Mouse (Mus musculus): ENCODE results near the gene Gpn3. TPM values are rescaled to one million over a fixed set of nuclear protein-coding genes. Genes with fewer than 3 reads are reported as not detected.

Gpn3 gene
- total RNA-seq (2021) = 10 to 100 TPM; 32.8 to 35.3 TPM
- long read RNA-seq, experiment 1, transcript Gpn3-201 (8 exons, 1,592 nt) = major isoform, 56 of 63 reads
- long read RNA-seq, experiment 1, partial matches to known transcripts = 3 of 63 reads
- long read RNA-seq, experiment 1, other reads (novel, unspliced or antisense) = 4 of 63 reads
- long read RNA-seq, experiment 2, transcript Gpn3-201 (8 exons, 1,592 nt) = major isoform, 49 of 59 reads
- long read RNA-seq, experiment 2, partial matches to known transcripts = 9 of 59 reads
- long read RNA-seq, experiment 2, other reads (novel, unspliced or antisense) = 1 of 59 reads

- DNase-seq (ENCODE audit: low spot score) = no peak
Measured at GRCm38 (mm10) chr5:122371591-122372191, at the start of gene Gpn3. Gpn3 (plus strand) TSS chr5:122371876.

DNA sequence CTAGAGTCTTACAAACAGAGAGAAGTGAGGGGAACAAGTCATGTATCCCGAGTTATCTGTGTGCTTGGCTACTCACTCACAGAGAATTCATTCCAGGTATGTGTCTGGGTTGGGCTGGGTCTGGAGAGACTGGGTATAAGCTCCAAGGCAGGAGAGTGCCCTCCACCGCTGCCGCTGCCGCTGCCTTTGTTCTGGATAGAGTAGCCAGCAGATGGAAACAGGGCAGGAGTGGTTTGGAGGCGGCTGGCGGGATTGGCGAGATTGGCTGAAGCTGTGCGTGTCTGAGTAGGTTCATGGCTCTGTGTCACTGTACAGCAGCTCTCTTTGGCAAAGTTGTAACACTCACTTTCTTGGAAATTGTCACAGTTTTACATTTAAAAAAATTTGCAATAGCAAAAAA, 48.2 kb upstream of the Gpn3 start:
- no peak for DNase-seq (ENCODE audit: low spot score)

- peak; percentile 40 for DNase-seq (ENCODE audit: low spot score)
Measured at GRCm38 (mm10) chr5:122324608-122325431, 46.9 kb upstream of the Gpn3 start.

- DNase-seq (ENCODE audit: low spot score) = peak; percentile 39
Measured at GRCm38 (mm10) chr5:122325477-122325876, 46.2 kb upstream of the Gpn3 start.

DNA sequence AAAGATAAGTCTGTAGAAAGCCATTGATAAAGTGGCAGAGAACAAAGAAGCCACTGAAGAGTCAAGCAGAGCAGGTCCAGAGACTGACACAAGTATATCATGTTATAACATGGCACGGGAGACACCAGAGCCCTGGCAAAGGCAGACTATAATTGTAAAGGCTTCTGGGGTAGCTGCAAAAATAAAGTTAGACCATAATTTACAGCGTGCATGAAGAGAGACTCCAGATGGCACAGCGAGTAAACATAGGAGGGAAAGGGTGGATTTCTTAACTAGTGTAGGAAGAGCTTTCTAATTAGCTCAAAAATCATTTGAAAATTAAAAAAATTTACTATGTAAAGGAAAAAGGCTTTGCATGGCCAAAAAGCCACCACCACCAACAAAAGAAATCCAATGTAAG, 44.4 kb upstream of the Gpn3 start:
- no peak for DNase-seq (ENCODE audit: low spot score)

- no peak for DNase-seq (ENCODE audit: low spot score)
Measured at GRCm38 (mm10) chr5:122330269-122330668, 41.4 kb upstream of the Gpn3 start.

GRCm38 (mm10) chr5:122334682-122335081, 37.0 kb upstream of the Gpn3 start:
- DNase-seq (ENCODE audit: low spot score) = no peak

DNA sequence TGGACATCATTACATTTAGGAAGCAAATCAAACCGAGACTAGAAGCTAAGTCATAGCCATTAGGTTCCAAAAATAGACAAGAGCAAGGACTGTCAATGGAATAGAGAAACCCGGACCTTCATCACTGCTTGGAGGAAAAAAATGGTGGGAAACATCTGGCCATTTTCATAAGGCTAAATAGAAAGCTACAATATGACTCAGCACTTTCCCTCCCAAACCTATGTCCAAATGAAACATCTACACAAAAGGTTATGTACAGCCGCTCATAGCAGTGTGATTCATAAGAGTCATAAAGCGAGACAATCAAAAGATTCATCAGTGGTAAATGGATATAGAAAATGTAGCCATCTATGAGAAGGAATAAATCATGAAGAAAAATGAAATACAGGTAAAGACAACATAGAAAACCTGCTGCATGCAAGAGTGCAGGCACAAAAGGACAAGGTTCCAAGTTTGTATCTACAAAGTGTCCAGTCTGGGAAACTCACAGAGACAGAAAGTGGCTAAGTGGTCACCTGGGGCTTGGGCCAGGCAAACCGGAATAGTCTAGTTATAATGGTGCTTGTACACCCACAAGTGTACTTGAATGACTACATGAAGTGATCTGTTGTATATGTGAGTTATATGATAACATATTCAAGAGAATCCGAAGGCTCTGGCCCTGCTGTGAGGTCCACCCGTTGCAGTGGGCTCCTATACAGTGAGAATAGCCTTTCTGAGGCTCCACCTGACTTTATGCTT, 35.0 kb upstream of the Gpn3 start:
- DNase-seq (ENCODE audit: low spot score) = no peak

DNA sequence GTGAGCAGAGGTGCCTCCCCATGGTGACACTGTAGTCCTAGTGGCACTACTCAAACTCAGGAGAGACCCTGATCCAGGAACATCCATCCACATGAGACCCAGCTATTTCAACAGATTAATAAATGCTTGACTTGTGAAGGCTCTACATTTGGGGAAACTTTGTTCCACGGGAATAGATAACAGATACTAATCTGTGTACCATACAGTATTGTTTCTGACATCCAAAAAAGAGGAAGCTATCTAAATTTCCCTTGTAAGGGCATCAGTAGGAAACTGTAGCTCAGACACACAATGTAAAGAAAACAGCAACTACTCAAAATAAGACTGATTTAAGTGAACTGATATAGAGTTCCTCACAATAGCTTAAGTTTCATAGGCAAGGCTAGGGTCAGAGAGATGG, 28.8 kb upstream of the Gpn3 start:
- no peak for DNase-seq (ENCODE audit: low spot score)

GRCm38 (mm10) chr5:122343768-122344167, 27.9 kb upstream of the Gpn3 start:
- DNase-seq (ENCODE audit: low spot score) = no peak

- peak; percentile 75 for DNase-seq (ENCODE audit: low spot score)
Measured at GRCm38 (mm10) chr5:122344260-122344659, 27.4 kb upstream of the Gpn3 start.

- DNase-seq (ENCODE audit: low spot score) = no peak
Measured at GRCm38 (mm10) chr5:122345777-122346176, 25.9 kb upstream of the Gpn3 start.

DNA sequence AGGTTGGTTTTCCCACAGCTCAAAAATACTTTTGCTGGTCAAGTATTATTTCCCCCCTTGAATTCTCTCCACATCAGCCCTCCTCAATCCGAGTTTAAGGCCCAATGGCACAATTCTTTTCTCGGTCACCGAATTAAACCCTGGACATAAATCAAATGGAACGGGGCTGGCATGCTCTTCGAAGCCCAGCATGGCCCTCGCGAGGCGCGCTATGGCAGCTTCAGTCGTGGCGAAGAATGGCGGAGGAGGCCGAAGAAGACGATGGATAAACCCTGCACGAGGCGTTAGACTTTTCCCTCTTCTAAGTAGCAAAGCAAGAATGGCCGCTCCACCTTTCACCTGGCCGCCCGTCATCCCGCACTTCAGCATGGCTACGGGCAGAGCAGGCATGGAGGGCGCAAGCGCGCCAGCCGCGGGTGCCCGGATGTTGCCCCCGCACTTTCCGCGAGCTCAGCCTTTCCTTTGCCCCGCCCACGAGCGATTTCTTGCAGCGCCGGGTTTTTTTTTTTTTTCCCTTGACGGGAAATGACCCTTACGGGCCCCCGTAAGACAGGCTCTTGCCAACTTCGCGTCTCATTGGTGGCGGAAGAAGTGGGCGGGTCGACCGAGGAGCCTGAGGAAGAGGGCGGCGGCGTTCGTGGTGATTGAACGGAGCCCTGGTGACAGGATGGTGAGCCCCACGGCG, 17.7 kb upstream of the Gpn3 start, which contains the start of the genes Rad9b and Vps29:
Rad9b (minus strand) TSS at position 427 of the 685 bp plus-strand sequence.
Vps29 (plus strand) TSS at position 563 of the 685 bp plus-strand sequence.
- peak; percentile 98 for DNase-seq (ENCODE audit: low spot score)

DNA sequence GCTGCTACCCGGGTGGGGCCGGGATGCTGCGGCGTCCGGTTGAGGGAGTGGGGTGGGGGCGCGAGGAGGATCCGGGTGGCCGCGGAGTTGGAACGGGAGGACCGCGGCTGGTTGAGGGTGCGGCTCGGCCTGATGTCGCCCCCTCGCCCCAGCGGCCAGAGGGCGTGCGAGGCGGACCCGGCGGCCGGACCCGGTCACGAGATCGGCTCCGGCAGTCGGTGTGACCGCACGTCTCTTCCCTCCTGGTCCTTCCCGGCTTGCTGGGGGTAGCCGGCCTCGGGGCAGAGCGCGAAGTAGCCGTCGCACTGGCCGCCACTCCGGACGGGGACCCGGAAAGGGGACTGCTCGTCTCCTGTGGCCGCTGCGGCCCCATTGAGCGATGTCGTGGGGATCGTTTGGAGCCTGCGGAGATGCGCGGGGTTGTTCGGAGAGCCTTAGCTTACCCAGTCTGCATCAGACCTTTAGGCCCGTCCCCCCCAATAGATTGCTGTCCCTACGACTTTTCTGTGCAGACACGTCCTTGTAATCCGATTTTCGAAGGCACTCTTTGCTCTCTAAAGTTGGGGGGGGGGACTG, 17.1 kb upstream of the Gpn3 start:
- DNase-seq (ENCODE audit: low spot score) = no peak

DNA sequence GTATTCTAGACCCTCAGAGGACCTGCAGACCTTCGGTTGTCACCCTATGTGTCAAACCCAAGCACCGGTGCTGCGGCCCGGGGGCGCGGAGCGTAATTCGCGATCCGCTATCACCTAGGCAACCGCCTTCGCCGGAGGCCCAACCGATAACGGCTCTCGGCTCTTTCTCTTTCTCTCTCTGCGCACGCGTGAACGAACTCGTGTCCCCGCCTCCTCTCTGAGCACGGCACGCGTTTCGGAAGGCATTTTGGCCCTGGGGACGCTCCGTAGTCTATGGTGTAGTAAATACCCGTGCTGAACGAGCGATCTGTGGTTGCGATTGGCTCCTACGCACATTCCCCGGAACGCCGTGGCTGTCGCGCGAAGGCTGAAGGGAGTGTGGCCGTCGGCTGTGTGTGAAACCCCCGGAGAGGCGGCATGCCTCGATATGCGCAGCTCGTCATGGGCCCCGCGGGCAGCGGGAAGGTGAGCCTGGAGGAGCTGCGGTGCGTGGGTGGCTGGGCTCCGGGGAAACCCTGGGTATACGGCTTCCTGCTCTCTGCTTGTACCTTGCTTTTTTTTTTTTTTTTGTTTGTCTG, 605 bp downstream of the Gpn3 start, which contains the start of gene Fam216a:
Fam216a (minus strand) TSS at position 173 of the 578 bp plus-strand sequence.
- peak; percentile 100 for DNase-seq (ENCODE audit: low spot score)

- DNase-seq (ENCODE audit: low spot score) = no peak
Measured at GRCm38 (mm10) chr5:122372878-122373277, 1.2 kb downstream of the Gpn3 start.

DNA sequence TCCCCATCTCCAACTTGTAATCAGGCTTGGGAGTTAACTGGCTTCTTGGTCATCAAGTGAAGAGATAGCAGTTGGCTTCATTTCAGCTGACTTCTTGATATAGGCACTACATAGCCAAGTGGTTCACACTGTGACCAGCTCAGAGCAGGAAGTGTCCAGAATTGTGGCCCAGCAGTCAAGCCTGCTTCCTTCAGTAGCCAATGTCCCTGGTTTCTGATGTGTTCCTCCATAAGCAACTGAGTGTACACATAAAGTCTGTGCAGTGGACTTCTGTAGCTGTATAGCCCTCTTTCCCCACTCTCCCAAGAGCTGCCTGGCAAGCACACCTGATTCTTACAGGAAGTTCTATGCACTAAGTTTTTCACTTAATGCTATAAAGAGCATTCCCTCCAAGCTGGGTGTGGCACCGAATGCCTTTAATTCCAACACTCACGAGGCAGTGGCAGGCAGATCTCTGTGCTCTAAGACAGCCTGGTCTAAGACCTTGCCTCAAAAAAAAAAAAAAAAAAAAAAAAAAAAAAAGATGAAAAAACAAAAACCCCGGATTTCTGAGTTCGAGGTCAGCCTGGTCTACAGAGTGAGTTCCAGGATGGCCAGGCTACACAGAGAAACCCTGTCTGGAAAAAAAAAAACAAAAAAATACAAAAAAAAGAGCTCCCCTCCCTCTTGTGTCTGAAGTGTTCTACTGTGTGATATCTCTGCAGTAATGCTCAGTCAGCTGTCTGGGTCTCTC, 5.6 kb downstream of the Gpn3 start:
- DNase-seq (ENCODE audit: low spot score) = no peak

- no peak for DNase-seq (ENCODE audit: low spot score)
Measured at GRCm38 (mm10) chr5:122378171-122378570, 6.5 kb downstream of the Gpn3 start.
